Mouse (Mus musculus) bone marrow, adult 2 months (tissue): ENCODE results near the gene Cnnm4.

Experiments used
- CTCF ChIP-seq: fragments of 200-500 bp; IDR thresholded peaks from 2 replicates; pipeline ENCODE4 v1.5.1; 2011; ENCODE audit warnings: low read length, control low read depth; ENCODE audit not compliant: control insufficient read depth, insufficient read depth
- POLR2A ChIP-seq: fragments of 200-500 bp; IDR thresholded peaks from 2 replicates; pipeline ENCODE4 v1.6.1; 2011; ENCODE audit warnings: low read depth, mild to moderate bottlenecking, control low read depth, low read length, borderline replicate concordance; ENCODE audit not compliant: control insufficient read depth

DNA sequence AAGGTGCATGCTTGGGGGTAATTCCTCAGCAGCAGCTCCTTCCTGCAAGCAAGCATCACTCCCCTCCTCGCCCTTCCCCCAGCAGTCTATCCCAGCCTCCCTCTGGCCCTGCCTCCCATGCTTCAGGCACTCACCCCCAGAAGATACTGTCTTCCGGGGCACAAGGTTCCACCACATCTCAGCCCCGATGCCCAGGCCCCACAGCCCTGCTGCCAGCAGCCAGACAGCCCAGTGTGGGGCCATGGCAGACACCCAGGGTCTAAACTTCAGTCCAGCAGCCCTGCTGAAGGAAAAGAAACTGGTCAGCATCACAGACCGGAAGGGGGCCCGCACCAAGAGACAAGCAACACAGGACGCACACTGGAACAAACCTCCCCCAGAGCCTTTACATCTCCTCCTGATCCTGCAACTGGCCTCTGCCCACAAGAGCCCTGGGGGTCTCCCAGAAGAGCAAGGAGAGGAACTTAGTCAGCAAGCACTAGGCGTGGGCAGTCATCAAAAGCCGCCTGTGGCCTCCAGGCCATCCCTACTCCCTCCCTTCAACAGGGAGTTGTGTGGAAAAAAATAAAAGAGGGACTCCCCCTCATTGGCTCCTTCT is 84.5 kb downstream of the Cnnm4 start:
- TF ChIP-seq CTCF: no peak
- TF ChIP-seq POLR2A: no peak
